Mouse (Mus musculus) midbrain, embryonic 16.5 days (tissue): ENCODE measurements at regions not wholly inside any gene's neighbourhood (a gene's known extent, or its start where the extent isn't known, plus 50 kb on each side); places are given as distances from the start of the nearest gene placed in this dataset.

Source experiments
- ATAC-seq: fragments of 200-750 bp; cut with Nextera tagmentation; 2 replicates; pipeline ENCODE4 v1.8.0; 2017; ENCODE audit warnings: moderate TSS enrichment
- H3K27ac ChIP-seq: fragments of 300-500 bp; sonication (generic); 2 replicates; pipeline ENCODE4 v1.5.1; 2014; ENCODE audit warnings: mild to moderate bottlenecking, low read length, mixed read lengths
- H3K27me3 ChIP-seq: fragments of 300-500 bp; sonication (generic); 2 replicates; pipeline ENCODE4 v1.6.1; 2014; ENCODE audit warnings: low read depth, low read length, mixed read lengths; ENCODE audit not compliant: control insufficient read depth, insufficient read depth
- H3K36me3 ChIP-seq: fragments of 300-500 bp; sonication (generic); 2 replicates; pipeline ENCODE4 v1.6.1; 2014; ENCODE audit warnings: mild to moderate bottlenecking, low read length, moderate library complexity, mixed read lengths; ENCODE audit not compliant: control insufficient read depth, insufficient read depth
- H3K4me1 ChIP-seq: fragments of 300-500 bp; sonication (generic); 2 replicates; pipeline ENCODE4 v1.6.1; 2014; ENCODE audit warnings: mild to moderate bottlenecking, low read length, mixed read lengths; ENCODE audit not compliant: control insufficient read depth, insufficient read depth
- H3K4me2 ChIP-seq: fragments of 300-500 bp; sonication (generic); 2 replicates; pipeline ENCODE4 v1.6.1; 2014; ENCODE audit warnings: mild to moderate bottlenecking, low read length, mixed read lengths
- H3K4me3 ChIP-seq: fragments of 300-500 bp; sonication (generic); 2 replicates; pipeline ENCODE4 v1.5.1; 2014; ENCODE audit warnings: low read depth, mild to moderate bottlenecking, low read length, moderate library complexity, mixed read lengths
- H3K9ac ChIP-seq: fragments of 300-500 bp; sonication (generic); 2 replicates; pipeline ENCODE4 v1.6.1; 2014; ENCODE audit warnings: low read depth, low read length, mixed read lengths
- H3K9me3 ChIP-seq: fragments of 300-500 bp; sonication (generic); replicated peaks from 2 replicates; pipeline ENCODE4 v1.6.1; 2014; ENCODE audit warnings: mild to moderate bottlenecking, low read length, mixed read lengths; ENCODE audit not compliant: control insufficient read depth, poor library complexity, severe bottlenecking
- WGBS: fragments of 180-500 bp; shearing (Covaris S2); extraction: QIAGEN DNeasy Blood & Tissue Kit; methylation state at CpG from one replicate; pipeline ENCODE4 v1.1.7; 2014; 5-methylcytosine and 5-hydroxymethylcytosine counted together

GRCm38 (mm10) chr3:17452984-17453383 is 495.2 kb upstream of the Cypt12 start:
- Histone ChIP-seq H3K27ac (no peak overlapping the region), H3K4me1 (no peaks in the 10 kb centered on the region), H3K9ac (no peak overlapping the region), H3K36me3 (no peaks in the 10 kb centered on the region), H3K4me3 (no peak overlapping the region), H3K27me3 (no peaks in the 10 kb centered on the region), H3K9me3 (no peaks in the 10 kb centered on the region), H3K4me2 (no peak overlapping the region)
- 49% methylated on average over 1 of the region's 1 CpGs for WGBS
- ATAC-seq = no peak

- H3K4me2 ChIP-seq = no peak overlapping the region
- no peaks in the 10 kb centered on the region for H3K27me3 ChIP-seq
- no peaks in the 10 kb centered on the region for H3K4me1 ChIP-seq
- no peak overlapping the region for H3K9ac ChIP-seq
- H3K27ac ChIP-seq = 0 out of 2 replicates have a peak overlapping the region, but pooled peaks have one; percentile 2
- peak; percentile 68; the same call in 1 of the 2 replicates for ATAC-seq
- H3K4me3 ChIP-seq = no peak overlapping the region
- 83% methylated on average over 5 of the region's 5 CpGs for WGBS
- no peaks in the 10 kb centered on the region for H3K9me3 ChIP-seq
- H3K36me3 ChIP-seq = no peaks in the 10 kb centered on the region
Measured at GRCm38 (mm10) chr3:17460545-17460944, 487.7 kb upstream of the Cypt12 start.

- peak; percentile 48; the same call in 1 of the 2 replicates for ATAC-seq
- no peaks in the 10 kb centered on the region for H3K9me3 ChIP-seq
- H3K27me3 ChIP-seq = no peaks in the 10 kb centered on the region
- no peak overlapping the region for H3K4me2 ChIP-seq
- H3K4me1 ChIP-seq = no peaks in the 10 kb centered on the region
- H3K27ac ChIP-seq = 0 out of 2 replicates have a peak overlapping the region, but pooled peaks have one; percentile 37
- H3K9ac ChIP-seq = no peak overlapping the region
- H3K36me3 ChIP-seq = no peaks in the 10 kb centered on the region
- WGBS = 85% methylated on average over 4 of the region's 4 CpGs
- H3K4me3 ChIP-seq = no peak overlapping the region
Measured at GRCm38 (mm10) chr3:17461365-17461764, 486.8 kb upstream of the Cypt12 start.

GRCm38 (mm10) chr3:17473812-17474211 is 474.4 kb upstream of the Cypt12 start:
- Histone ChIP-seq H3K9ac (no peak overlapping the region), H3K4me2 (no peak overlapping the region), H3K27me3 (no peaks in the 10 kb centered on the region), H3K4me3 (no peak overlapping the region), H3K27ac (no peak overlapping the region), H3K9me3 (no peaks in the 10 kb centered on the region), H3K36me3 (no peaks in the 10 kb centered on the region), H3K4me1 (no peaks in the 10 kb centered on the region)
- 69% methylated on average over 2 of the region's 2 CpGs for WGBS
- ATAC-seq = peak; percentile 62; the same call in 1 of the 2 replicates

- Histone ChIP-seq H3K4me3 (no peak overlapping the region), H3K4me2 (no peak overlapping the region), H3K9me3 (no peaks in the 10 kb centered on the region), H3K9ac (0 out of 2 replicates have a peak overlapping the region, but pooled peaks have one; percentile 21), H3K27ac (peak overlapping the region; percentile 77), H3K27me3 (no peaks in the 10 kb centered on the region), H3K36me3 (no peaks in the 10 kb centered on the region), H3K4me1 (peaks cover 6% of the 10 kb centered on the region)
- peak; percentile 86 for ATAC-seq
- WGBS = 6% methylated on average over 4 of the region's 4 CpGs
Measured at GRCm38 (mm10) chr3:17489240-17490142, 458.7 kb upstream of the Cypt12 start.

GRCm38 (mm10) chr3:17490632-17491031 is 457.6 kb upstream of the Cypt12 start:
- Histone ChIP-seq H3K4me2 (no peak overlapping the region), H3K4me1 (peaks cover 6% of the 10 kb centered on the region), H3K36me3 (no peaks in the 10 kb centered on the region), H3K9ac (no peak overlapping the region), H3K9me3 (no peaks in the 10 kb centered on the region), H3K27ac (no peak overlapping the region), H3K27me3 (no peaks in the 10 kb centered on the region), H3K4me3 (no peak overlapping the region)
- ATAC-seq = no peak

GRCm38 (mm10) chr3:17498291-17498690 is 449.9 kb upstream of the Cypt12 start:
- Histone ChIP-seq H3K4me3 (no peak overlapping the region), H3K9ac (no peak overlapping the region), H3K9me3 (no peaks in the 10 kb centered on the region), H3K4me2 (no peak overlapping the region), H3K27ac (no peak overlapping the region), H3K27me3 (no peaks in the 10 kb centered on the region), H3K36me3 (no peaks in the 10 kb centered on the region), H3K4me1 (no peaks in the 10 kb centered on the region)
- 91% methylated on average over 3 of the region's 3 CpGs for WGBS
- no peak for ATAC-seq

- no peaks in the 10 kb centered on the region for H3K36me3 ChIP-seq
- no peak overlapping the region for H3K4me2 ChIP-seq
- H3K9ac ChIP-seq = no peak overlapping the region
- no peak overlapping the region for H3K27ac ChIP-seq
- H3K9me3 ChIP-seq = no peaks in the 10 kb centered on the region
- WGBS = 75% methylated on average over 2 of the region's 2 CpGs
- no peaks in the 10 kb centered on the region for H3K27me3 ChIP-seq
- H3K4me3 ChIP-seq = no peak overlapping the region
- no peak for ATAC-seq
- no peaks in the 10 kb centered on the region for H3K4me1 ChIP-seq
Measured at GRCm38 (mm10) chr3:17501556-17501955, 446.7 kb upstream of the Cypt12 start.

GRCm38 (mm10) chr3:17541346-17541745 is 406.9 kb upstream of the Cypt12 start:
- H3K4me1 ChIP-seq = no peaks in the 10 kb centered on the region
- no peaks in the 10 kb centered on the region for H3K36me3 ChIP-seq
- ATAC-seq = no peak
- no peaks in the 10 kb centered on the region for H3K9me3 ChIP-seq
- H3K27me3 ChIP-seq = no peaks in the 10 kb centered on the region
- no peak overlapping the region for H3K4me2 ChIP-seq
- H3K4me3 ChIP-seq = no peak overlapping the region
- no peak overlapping the region for H3K9ac ChIP-seq
- H3K27ac ChIP-seq = no peak overlapping the region
